Mouse (Mus musculus) C2C12 (cell line): ENCODE results near the gene Scfd2.

Experiments
- CTCF ChIP-seq: IDR thresholded peaks from one replicate; pipeline ENCODE4 v1.5.1; 2011; ENCODE audit not compliant: control insufficient read depth, insufficient read depth, insufficient read length
- MYOD1 ChIP-seq: IDR thresholded peaks from one replicate; pipeline ENCODE4 v1.6.1; 2011; ENCODE audit warnings: low read depth; ENCODE audit not compliant: control insufficient read depth, insufficient read length
- MYOG ChIP-seq: IDR thresholded peaks from one replicate; pipeline ENCODE4 v1.6.1; 2011; ENCODE audit not compliant: control insufficient read depth, insufficient read length; ENCODE audit errors: extremely low read depth
- USF1 ChIP-seq: IDR thresholded peaks from one replicate; pipeline ENCODE4 v1.6.1; 2011; ENCODE audit warnings: low read depth, mild to moderate bottlenecking, control low read depth, moderate library complexity

DNA sequence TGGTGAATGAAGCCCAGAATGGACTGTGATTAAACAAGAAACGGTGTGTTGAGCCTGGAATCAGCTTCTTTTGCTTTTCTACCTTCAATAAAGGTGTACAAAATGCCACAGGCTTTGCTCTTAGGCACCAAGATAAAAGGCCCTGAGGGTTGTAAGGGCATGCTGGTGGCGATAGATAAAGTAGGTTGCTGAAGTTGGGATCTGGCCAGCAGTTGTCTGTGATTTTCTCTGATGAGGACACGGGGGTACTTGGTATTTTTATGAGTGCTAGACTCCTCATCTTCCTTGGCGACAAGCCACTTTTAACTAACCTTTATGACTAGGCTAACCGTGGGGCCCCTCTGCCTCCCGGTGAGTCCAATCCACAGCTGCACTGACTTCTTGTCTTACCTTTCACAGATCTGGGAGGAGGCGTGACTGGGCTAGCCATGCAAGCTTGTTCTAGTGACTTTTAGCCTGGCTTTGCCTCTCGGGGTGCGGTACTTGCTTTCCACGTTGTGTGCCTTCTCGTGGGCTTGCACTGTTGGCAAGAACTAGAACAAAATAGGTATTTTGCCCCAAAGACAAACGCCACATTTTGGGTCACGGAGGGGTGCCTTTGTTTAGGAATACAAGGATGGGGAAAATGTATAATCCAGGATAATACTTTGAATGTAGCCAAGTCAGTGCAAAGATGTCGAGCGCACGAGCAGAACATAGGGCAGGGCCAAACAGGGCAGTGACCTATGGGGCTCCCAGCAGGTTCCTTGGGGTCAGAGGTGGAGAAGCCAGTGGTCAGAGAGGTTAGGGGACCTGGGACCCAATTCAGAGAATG, 337.3 kb downstream of the Scfd2 start:
- no peak for TF ChIP-seq CTCF
- no peak for TF ChIP-seq MYOG
- no peak for TF ChIP-seq MYOD1
- no peak for TF ChIP-seq USF1
